Comparison of ENCODE assay signal across 10 mouse cellular contexts in genomic region chr1:165705868-165706348, GRCm38 (mm10). TPM values are rescaled to one million over a fixed set of nuclear protein-coding genes. Genes with fewer than 3 reads are reported as not detected.
A peak's percentile ranks its signal among the peaks of the same experiment; 100 is the strongest.
DNase-seq lines count a peak whose midpoint lies in the region; ATAC-seq and TF ChIP-seq lines count a peak whose summit lies in the region.
"Had no signal": no experiment of that assay in that cellular context is flagged by ENCODE, and none has a peak within 500 bp of the region (broad histone marks: within the 10 kb centered on the region; RNA-seq: fewer than 3 reads in every experiment).

No protein-coding gene starts in this region.

- intact Hi-C loops in gastrocnemius, adult 2 months (cut with DNase I): loop anchor here (2.0 to 5.0 kb wide), 2 partner anchors 25 to 39 kb away; no protein-coding TSS in a partner anchor
- intact Hi-C loops in gastrocnemius, postnatal 14 days (cut with DNase I; ENCODE audit: low total_unique reads): loop anchor here (5.0 kb wide), 1 partner anchor 39 kb away; no protein-coding TSS in a partner anchor

- 85% methylated on average over 7 of the region's 7 CpGs for WGBS in midbrain, embryonic 13.5 days
- 84% methylated on average over 7 of the region's 7 CpGs for WGBS in midbrain, embryonic 10.5 days
- WGBS in liver, embryonic 12.5 days (ENCODE audit: insufficient replicate concordance): 40% methylated on average over 7 of the region's 7 CpGs

- no peaks in the 10 kb centered on the region for H3K36me3 ChIP-seq in midbrain, embryonic 13.5 days
- H3K36me3 ChIP-seq in midbrain, embryonic 10.5 days: no peaks in the 10 kb centered on the region
- H3K36me3 ChIP-seq in liver, embryonic 12.5 days: no peaks in the 10 kb centered on the region

- H3K27ac ChIP-seq in gastrocnemius, adult 2 months: peak overlapping the region; percentile 99
- no peak overlapping the region for H3K27ac ChIP-seq in midbrain, embryonic 13.5 days
- no peak overlapping the region for H3K27ac ChIP-seq in midbrain, embryonic 10.5 days (replicated peaks)
- H3K27ac ChIP-seq in liver, embryonic 12.5 days: no peak overlapping the region

- peak overlapping the region; percentile 89 for H3K4me3 ChIP-seq in gastrocnemius, adult 2 months
- no peak overlapping the region for H3K4me3 ChIP-seq in midbrain, embryonic 13.5 days (replicated peaks)
- H3K4me3 ChIP-seq in midbrain, embryonic 10.5 days: no peak overlapping the region
- peak overlapping the region; percentile 65; the same call in 1 of the 2 replicates for H3K4me3 ChIP-seq in liver, embryonic 12.5 days
- H3K4me3 ChIP-seq: erythroblast, embryonic 14.5 days had no signal

- no peak for ATAC-seq in midbrain, embryonic 13.5 days
- ATAC-seq in liver, embryonic 12.5 days: no peak

- no peak for TF ChIP-seq CTCF in gastrocnemius, adult 2 months (IDR thresholded peaks at IDR 0.05)

- H3K9ac ChIP-seq in midbrain, embryonic 13.5 days (replicated peaks): no peak overlapping the region
- H3K9ac ChIP-seq in liver, embryonic 12.5 days: no peak overlapping the region

- 0 out of 2 replicates have a peak overlapping the region, but pooled peaks have one; percentile 9 for H3K4me2 ChIP-seq in midbrain, embryonic 13.5 days (replicated peaks)
- H3K4me2 ChIP-seq in liver, embryonic 12.5 days: peak overlapping the region; percentile 89

- DNase-seq in gastrocnemius, adult 2 months: peak; percentile 56
- DNase-seq in gastrocnemius, postnatal 14 days: no peak
- no peak for DNase-seq in midbrain, embryonic 10.5 days (ENCODE audit: low spot score)
- peak; percentile 67 for DNase-seq in thymus, postnatal 14 days
- no peak for DNase-seq in testis, postnatal 14 days (ENCODE audit: low spot score)
- no peak for DNase-seq in gastrocnemius, postnatal 25 days
- DNase-seq: adrenal gland, postnatal 25 days had no signal

- peaks cover 63% of the 10 kb centered on the region for H3K27me3 ChIP-seq in midbrain, embryonic 13.5 days
- peaks cover 83% of the 10 kb centered on the region for H3K27me3 ChIP-seq in midbrain, embryonic 10.5 days (ENCODE audit: low read depth, poor library complexity, severe bottlenecking)
- H3K27me3 ChIP-seq in liver, embryonic 12.5 days (replicated peaks): peaks cover 84% of the 10 kb centered on the region

- peaks cover 23% of the 10 kb centered on the region for H3K4me1 ChIP-seq in midbrain, embryonic 13.5 days (replicated peaks)
- H3K4me1 ChIP-seq in midbrain, embryonic 10.5 days: peaks cover 40% of the 10 kb centered on the region
- H3K4me1 ChIP-seq in liver, embryonic 12.5 days: peaks cover 69% of the 10 kb centered on the region

- H3K9me3 ChIP-seq in midbrain, embryonic 13.5 days: no peaks in the 10 kb centered on the region
- no peaks in the 10 kb centered on the region for H3K9me3 ChIP-seq in midbrain, embryonic 10.5 days (replicated peaks)
- no peaks in the 10 kb centered on the region for H3K9me3 ChIP-seq in liver, embryonic 12.5 days (replicated peaks)

RNA-seq across cellular contexts. Expression of gene Rcsd1, which starts 3.6 kb away (rescaled TPM):
- 10 to 100 TPM; 93.3 to 95.0 TPM for total RNA-seq in gastrocnemius, adult 2 months (2021)
- 100 to 1,000 TPM; 117 to 125 TPM for total RNA-seq in gastrocnemius, postnatal 14 days (2021)
- 8.0 and 8.3 TPM in 2 replicates for polyA plus RNA-seq in midbrain, embryonic 13.5 days (2015; fragmentation: Nextera tagmentation; extraction: Ambion mirVana)
- polyA plus RNA-seq in midbrain, embryonic 10.5 days (2016; fragmentation: Nextera tagmentation; extraction: Ambion mirVana): 8.6 and 8.7 TPM in 2 replicates
- polyA plus RNA-seq in liver, embryonic 12.5 days (2016; fragmentation: Nextera tagmentation; extraction: Ambion mirVana): 10.7 and 10.8 TPM in 2 replicates
- total RNA-seq in gastrocnemius, postnatal 25 days (2021): 10 to 100 TPM; 80.0 to 85.8 TPM

RNA-seq across cellular contexts. Expression of gene Creg1, which starts 57.6 kb away (rescaled TPM):
- 10 to 100 TPM; 46.2 to 67.4 TPM for total RNA-seq in gastrocnemius, adult 2 months (2021)
- 10 to 100 TPM; 40.3 to 44.6 TPM for total RNA-seq in gastrocnemius, postnatal 14 days (2021)
- 21.7 and 23.8 TPM in 2 replicates for polyA plus RNA-seq in midbrain, embryonic 13.5 days (2015; fragmentation: Nextera tagmentation; extraction: Ambion mirVana)
- polyA plus RNA-seq in midbrain, embryonic 10.5 days (2016; fragmentation: Nextera tagmentation; extraction: Ambion mirVana): 31.7 and 36.1 TPM in 2 replicates
- 299 and 300 TPM in 2 replicates for polyA plus RNA-seq in liver, embryonic 12.5 days (2016; fragmentation: Nextera tagmentation; extraction: Ambion mirVana)
- 10 to 100 TPM; 49.6 to 62.8 TPM for total RNA-seq in gastrocnemius, postnatal 25 days (2021)

Comparison
In these comparisons a context has a peak if more than half of its experiments do, and no peak if none do; other contexts are left out.
1. DNase-seq: peak in gastrocnemius, adult 2 months (single experiment) and thymus, postnatal 14 days (single experiment); none in gastrocnemius, postnatal 14 days (single experiment), midbrain, embryonic 10.5 days (single experiment), testis, postnatal 14 days (single experiment) and gastrocnemius, postnatal 25 days (single experiment).
2. H3K4me3 ChIP-seq: peak in gastrocnemius, adult 2 months (single experiment) and liver, embryonic 12.5 days (single experiment); none in midbrain, embryonic 13.5 days (single experiment) and midbrain, embryonic 10.5 days (single experiment).